10 mouse cellular contexts compared by ENCODE assay signal in genomic region chr12:72786551-72786950, GRCm38 (mm10).
"Had no signal": no experiment of that assay in that cellular context is flagged by ENCODE, and none has a peak within 500 bp of the region (broad histone marks: within the 10 kb centered on the region; RNA-seq: fewer than 3 reads in every experiment).

No protein-coding gene starts in this region.

- H3K27ac ChIP-seq: limb, embryonic 12.5 days; lung, embryonic 15.5 days; midbrain, embryonic 13.5 days; stomach, embryonic 15.5 days had no signal

- ATAC-seq: hindbrain, embryonic 16.5 days; inflammation-experienced regulatory T-cells, adult 6 months; midbrain, embryonic 13.5 days had no signal

- H3K9ac ChIP-seq: limb, embryonic 12.5 days; lung, embryonic 15.5 days; midbrain, embryonic 13.5 days; stomach, embryonic 15.5 days had no signal

- H3K4me2 ChIP-seq: limb, embryonic 12.5 days; liver, embryonic 11.5 days; lung, embryonic 15.5 days; midbrain, embryonic 13.5 days; stomach, embryonic 15.5 days had no signal

- H3K4me1 ChIP-seq: limb, embryonic 12.5 days; lung, embryonic 15.5 days; stomach, embryonic 15.5 days had no signal

- H3K27me3 ChIP-seq: limb, embryonic 12.5 days; lung, embryonic 15.5 days; midbrain, embryonic 13.5 days; stomach, embryonic 15.5 days had no signal

- H3K4me3 ChIP-seq: limb, embryonic 12.5 days; lung, embryonic 15.5 days; midbrain, embryonic 13.5 days; stomach, embryonic 15.5 days had no signal

- DNase-seq: right cerebral cortex, postnatal 14 days; thymus, adult 2 months; thymus, postnatal 25 days had no signal

- H3K9me3 ChIP-seq: limb, embryonic 12.5 days; lung, embryonic 15.5 days; midbrain, embryonic 13.5 days; stomach, embryonic 15.5 days had no signal
